Mouse (Mus musculus) left cerebral cortex, postnatal 36 days (tissue): ENCODE measurements at regions not wholly inside any gene's neighbourhood (a gene's known extent, or its start where the extent isn't known, plus 50 kb on each side); places are given as distances from the start of the nearest gene placed in this dataset.
"Not testable (repeated sequence)": the region's sequence is repeated elsewhere in the genome, so short reads cannot be mapped to it uniquely, and the experiment has no call there.

Source experiments
- DNase-seq, 2 experiments: peaks; one replicate each; pipeline ENCODE4 v3.0.0; 2021 to 2022; ENCODE audit warnings: low spot score in 2 of 2, mixed read lengths in 1 of 2
- intact Hi-C: fragments of 180-260 bp; cut with DNase I; formaldehyde crosslinking; loops from one replicate; pipeline ENCODE4 v1.15.1; 2025

- no peak for DNase-seq
- intact Hi-C loops: no loop called here
Observed at GRCm38 (mm10) chr9:41430391-41431343, 269.2 kb upstream of the Ubash3b start.

GRCm38 (mm10) chr9:41429711-41430390, 268.4 kb upstream of the Ubash3b start:
- intact Hi-C loops: no loop called here
- DNase-seq: no peak

- intact Hi-C loops: no loop called here
- no peak for DNase-seq
Observed at GRCm38 (mm10) chr9:41429236-41429635, 267.7 kb upstream of the Ubash3b start.

GRCm38 (mm10) chr9:41426698-41427097, 265.2 kb upstream of the Ubash3b start:
- intact Hi-C loops: no loop called here
- no peak for DNase-seq

GRCm38 (mm10) chr9:41425225-41425624, 263.7 kb upstream of the Ubash3b start:
- intact Hi-C loops: no loop called here
- no peak for DNase-seq

GRCm38 (mm10) chr9:41413791-41414190, 252.3 kb upstream of the Ubash3b start:
- intact Hi-C loops: no loop called here
- no peak for DNase-seq

- DNase-seq, intact Hi-C loops: not testable (repeated sequence)
Observed at GRCm38 (mm10) chr9:41413091-41413490, 251.6 kb upstream of the Ubash3b start.

- DNase-seq: no peak
- intact Hi-C loops: no loop called here
Observed at GRCm38 (mm10) chr9:41412174-41412757, 250.8 kb upstream of the Ubash3b start.

GRCm38 (mm10) chr9:41408301-41408700, 246.8 kb upstream of the Ubash3b start:
- intact Hi-C loops: no loop called here
- DNase-seq: no peak

- intact Hi-C loops: no loop called here
- no peak for DNase-seq
Observed at GRCm38 (mm10) chr9:41407078-41407477, 245.6 kb upstream of the Ubash3b start.

- intact Hi-C loops: no loop called here
Observed at GRCm38 (mm10) chr9:41402942-41403341, 241.4 kb upstream of the Ubash3b start.

GRCm38 (mm10) chr9:41400950-41401349, 239.5 kb upstream of the Ubash3b start:
- intact Hi-C loops: no loop called here
- no peak for DNase-seq

More at GRCm38 (mm10) chr9:41402942-41403341, 241.4 kb upstream of the Ubash3b start:
- no peak for DNase-seq

- no peak for DNase-seq
- intact Hi-C loops: no loop called here
Observed at GRCm38 (mm10) chr9:41395471-41395870, 234.0 kb upstream of the Ubash3b start.

- DNase-seq: peak; percentile 27 to 31
Observed at GRCm38 (mm10) chr9:41391591-41392320, 230.3 kb upstream of the Ubash3b start.

GRCm38 (mm10) chr9:41379283-41379682, 217.8 kb upstream of the Ubash3b start:
- no peak for DNase-seq
- intact Hi-C loops: loop anchor here (5.0 to 10.0 kb wide), 3 partner anchors 144 to 573 kb away; no protein-coding TSS in a partner anchor

More at GRCm38 (mm10) chr9:41391591-41392320, 230.3 kb upstream of the Ubash3b start:
- intact Hi-C loops: loop anchor here (5.0 kb wide), 1 partner anchor 164 kb away; no protein-coding TSS in a partner anchor

GRCm38 (mm10) chr9:41378627-41379231, 217.2 kb upstream of the Ubash3b start:
- DNase-seq: peak in 1 of 2 experiments; percentile 26
- intact Hi-C loops: loop anchor here (5.0 to 10.0 kb wide), 3 partner anchors 144 to 574 kb away; no protein-coding TSS in a partner anchor

- peak; percentile 36 to 40 for DNase-seq
Observed at GRCm38 (mm10) chr9:41377701-41378626, 216.5 kb upstream of the Ubash3b start.

More at GRCm38 (mm10) chr9:41377701-41378626, 216.5 kb upstream of the Ubash3b start:
- intact Hi-C loops: loop anchor here (5.0 to 10.0 kb wide), 3 partner anchors 143 to 574 kb away; no protein-coding TSS in a partner anchor
